Mouse (Mus musculus) macrophage (primary cell): ENCODE data around the gene Alox12e. TPM values are rescaled to one million over a fixed set of nuclear protein-coding genes. Genes with fewer than 3 reads are reported as not detected.

ENCODE experiments used
- H3K27ac ChIP-seq: fragments of 350-480 bp; formaldehyde crosslinking; 2 replicates; pipeline ENCODE4 v1.9.0; 2021
- H3K36me3 ChIP-seq: fragments of 350-480 bp; formaldehyde crosslinking; 2 replicates; pipeline ENCODE4 v1.9.0; 2021; ENCODE audit errors: inconsistent target
- H3K4me3 ChIP-seq: fragments of 350-480 bp; formaldehyde crosslinking; 2 replicates; pipeline ENCODE4 v1.9.0; 2021; ENCODE audit errors: inconsistent target
- H3K79me2 ChIP-seq: fragments of 350-480 bp; formaldehyde crosslinking; 2 replicates; pipeline ENCODE4 v1.9.0; 2021; ENCODE audit errors: inconsistent target
- WGBS: methylation state at CpG from one replicate; pipeline ENCODE4 v1.1.7; 2026; ENCODE audit warnings: inconsistent platforms; ENCODE audit not compliant: missing documents; 5-methylcytosine and 5-hydroxymethylcytosine counted together
- polyA plus RNA-seq: library from polyadenylated mRNA; stranded (reverse); fragments of 250-400 nt; gene quantifications from 3 replicates; pipeline ENCODE4 v1.2.4, GENCODE M21; 2018; ENCODE audit warnings: inconsistent platforms

Gene Alox12e
- polyA plus RNA-seq, 1 experiment from 2014 or later: not detected

DNA sequence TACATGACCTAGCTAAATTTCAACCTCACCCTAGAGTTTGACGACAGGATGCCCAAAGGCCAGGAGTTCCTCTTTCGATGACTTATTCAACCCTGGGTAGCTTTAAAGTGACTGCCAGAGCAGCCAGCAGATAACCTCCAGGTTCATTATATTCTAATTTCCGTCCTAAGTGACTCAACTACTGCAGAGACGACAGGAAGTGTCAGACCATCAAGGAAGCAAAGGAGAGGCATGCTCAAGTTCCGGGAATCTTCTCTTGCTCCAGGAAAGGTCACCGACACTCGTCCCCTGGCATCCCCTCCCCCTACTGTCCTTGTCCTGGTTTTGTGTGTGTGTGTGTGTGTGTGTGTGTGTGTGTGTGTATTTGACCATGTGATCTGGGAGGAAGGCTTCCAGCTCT is 16.3 kb downstream of the Alox12e start:
- Histone ChIP-seq H3K36me3 (no peaks in the 10 kb centered on the region), H3K27ac (no peak overlapping the region), H3K4me3 (no peak overlapping the region), H3K79me2 (no peaks in the 10 kb centered on the region)
- 2% methylated on average over 7 of the region's 7 CpGs for WGBS

DNA sequence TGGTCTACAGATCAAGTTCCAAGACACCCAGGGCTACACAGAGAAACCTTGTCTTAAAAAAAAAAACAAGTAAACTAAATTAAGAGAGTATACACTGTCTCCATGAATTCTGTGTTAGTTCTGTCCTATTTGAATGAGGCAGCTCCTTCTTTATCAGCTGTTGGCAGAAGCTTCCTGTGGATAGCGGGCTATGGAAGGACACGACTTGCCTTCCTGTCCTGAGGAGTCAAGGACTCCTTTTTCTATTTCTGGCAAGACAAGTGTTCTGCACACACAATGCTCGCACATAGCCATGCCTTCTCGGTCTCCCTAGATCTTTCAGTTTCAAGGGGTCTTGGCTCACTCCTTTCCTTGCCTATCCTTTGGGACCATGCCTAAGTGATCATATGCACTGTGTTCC is 20.1 kb downstream of the Alox12e start:
- WGBS: 63% methylated on average over 4 of the region's 4 CpGs
- no peak overlapping the region for H3K27ac ChIP-seq

DNA sequence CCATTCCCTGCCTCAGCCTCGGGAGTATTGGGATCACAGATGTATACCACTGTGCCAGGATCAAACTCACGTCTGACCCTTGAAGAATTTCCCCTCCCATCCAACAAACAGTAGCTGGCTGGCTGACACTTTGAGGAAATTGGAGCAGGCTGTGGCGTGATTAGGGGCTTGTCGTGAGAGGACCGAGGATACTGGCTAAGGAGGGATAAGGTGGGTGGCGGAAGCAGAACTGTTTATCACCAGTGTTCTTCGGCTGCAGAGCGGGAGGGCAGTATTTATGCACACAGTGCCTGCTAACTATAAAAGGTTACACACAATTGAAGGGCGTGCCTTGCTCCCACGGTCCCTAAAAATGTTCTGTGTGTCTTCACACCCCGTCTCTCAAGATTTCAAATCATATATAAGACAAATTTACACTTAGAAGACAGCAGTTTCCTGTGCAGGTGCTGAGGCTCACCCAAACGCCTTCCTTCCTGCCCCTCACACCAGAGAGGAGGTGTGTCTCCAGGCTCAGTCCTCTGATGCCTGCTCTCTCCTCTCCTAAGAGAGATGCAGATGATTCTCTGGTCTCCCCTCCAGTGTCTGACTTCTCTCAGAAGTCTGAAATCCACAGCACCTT is 24.5 kb downstream of the Alox12e start:
- Histone ChIP-seq H3K27ac (no peak overlapping the region), H3K36me3 (no peaks in the 10 kb centered on the region), H3K79me2 (no peaks in the 10 kb centered on the region), H3K4me3 (no peak overlapping the region)
- WGBS: 20% methylated on average over 12 of the region's 12 CpGs

More for the DNA sequence above, 20.1 kb downstream of the Alox12e start:
- no peaks in the 10 kb centered on the region for H3K79me2 ChIP-seq
- H3K4me3 ChIP-seq: no peak overlapping the region
- no peaks in the 10 kb centered on the region for H3K36me3 ChIP-seq

DNA sequence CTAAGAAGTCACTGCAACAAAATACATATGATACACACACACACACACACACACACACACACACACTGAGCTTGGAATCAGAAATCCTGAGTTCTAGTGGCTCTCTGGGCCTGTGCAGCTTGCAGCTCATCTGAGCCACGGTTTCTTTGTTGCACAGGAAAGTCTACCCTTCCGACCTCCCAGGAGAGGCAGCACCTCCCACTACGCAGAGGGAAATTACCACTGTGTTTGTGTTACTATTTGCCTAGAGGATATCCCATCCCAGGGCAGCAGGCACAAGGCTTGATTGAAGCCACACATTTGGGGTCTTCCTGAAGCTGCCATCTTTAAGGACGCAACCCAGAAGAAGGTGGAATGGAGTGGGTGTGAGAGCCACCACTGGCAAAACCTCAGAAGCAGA is 25.0 kb downstream of the Alox12e start:
- no peak overlapping the region for H3K4me3 ChIP-seq

DNA sequence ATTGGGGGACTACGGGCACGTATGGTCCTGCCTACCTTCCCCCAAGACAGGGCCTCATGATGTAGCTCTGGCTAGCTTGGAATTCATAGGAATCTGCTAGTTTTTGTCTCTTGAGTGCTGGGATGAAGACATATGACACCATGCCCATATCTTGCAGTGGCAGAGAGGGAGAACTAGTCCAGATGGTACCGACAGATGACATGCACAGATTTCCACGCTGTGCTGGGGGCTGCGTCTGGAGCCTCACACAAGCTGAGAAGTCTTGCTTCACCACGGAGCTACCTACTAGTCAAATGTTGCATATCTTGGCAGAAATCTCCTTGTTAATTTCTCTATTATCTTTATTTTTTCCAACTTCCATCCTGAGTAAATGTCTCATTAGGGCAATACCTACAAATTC is 28.5 kb downstream of the Alox12e start:
- H3K4me3 ChIP-seq: no peak overlapping the region
- 92% methylated on average over 5 of the region's 6 CpGs for WGBS

More for the DNA sequence above, 25.0 kb downstream of the Alox12e start:
- H3K36me3 ChIP-seq: no peaks in the 10 kb centered on the region
- WGBS: 65% methylated on average over 4 of the region's 4 CpGs
- H3K27ac ChIP-seq: no peak overlapping the region
- H3K79me2 ChIP-seq: no peaks in the 10 kb centered on the region

DNA sequence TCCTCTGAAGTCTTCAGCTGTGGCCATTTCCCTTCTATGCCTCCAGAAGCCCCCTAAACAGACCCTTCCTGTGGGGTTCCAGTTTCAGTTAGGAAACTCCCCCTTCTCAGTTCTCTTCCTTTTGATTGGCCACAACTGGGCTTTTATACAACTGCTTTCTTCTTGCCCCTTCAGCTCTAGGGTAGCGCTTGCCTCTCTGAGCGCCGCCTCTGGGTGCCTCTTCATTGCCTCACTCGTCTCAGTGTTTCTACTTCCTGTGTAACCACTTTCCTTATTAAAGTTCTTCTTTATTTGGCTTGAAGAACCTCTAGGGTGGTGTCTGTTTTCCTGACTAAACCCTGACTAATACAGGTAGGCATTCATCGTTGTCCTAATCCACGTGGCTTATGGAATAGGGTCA is 31.2 kb downstream of the Alox12e start:
- 41% methylated on average over 6 of the region's 6 CpGs for WGBS
- Histone ChIP-seq H3K27ac (no peak overlapping the region), H3K79me2 (no peaks in the 10 kb centered on the region)

More for the DNA sequence above, 28.5 kb downstream of the Alox12e start:
- no peak overlapping the region for H3K27ac ChIP-seq
- H3K36me3 ChIP-seq: no peaks in the 10 kb centered on the region
- H3K79me2 ChIP-seq: no peaks in the 10 kb centered on the region

DNA sequence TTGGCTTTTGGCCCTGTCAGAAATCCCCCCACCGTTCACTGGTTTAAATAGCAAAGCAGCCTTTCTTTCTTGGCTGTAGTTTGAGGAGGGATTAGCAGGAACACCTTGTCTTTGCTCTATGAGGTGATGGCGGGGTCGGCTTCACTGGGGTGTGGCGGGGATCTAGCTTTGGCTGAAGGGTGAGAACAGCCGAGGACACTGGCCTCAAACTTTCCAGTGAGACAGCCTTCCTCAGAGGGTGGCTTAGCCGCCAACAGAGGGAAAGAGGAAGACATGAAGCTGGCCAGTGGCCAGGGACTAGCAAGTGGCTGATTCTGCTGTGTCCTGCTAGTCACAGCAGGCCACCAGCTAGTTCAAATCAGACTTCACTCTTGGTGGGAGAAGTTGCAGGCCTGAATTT is 33.2 kb downstream of the Alox12e start:
- Histone ChIP-seq H3K79me2 (no peaks in the 10 kb centered on the region), H3K36me3 (no peaks in the 10 kb centered on the region), H3K27ac (no peak overlapping the region), H3K4me3 (no peak overlapping the region)
- 29% methylated on average over 6 of the region's 6 CpGs for WGBS

More for the DNA sequence above, 31.2 kb downstream of the Alox12e start:
- Histone ChIP-seq H3K4me3 (no peak overlapping the region), H3K36me3 (no peaks in the 10 kb centered on the region)

DNA sequence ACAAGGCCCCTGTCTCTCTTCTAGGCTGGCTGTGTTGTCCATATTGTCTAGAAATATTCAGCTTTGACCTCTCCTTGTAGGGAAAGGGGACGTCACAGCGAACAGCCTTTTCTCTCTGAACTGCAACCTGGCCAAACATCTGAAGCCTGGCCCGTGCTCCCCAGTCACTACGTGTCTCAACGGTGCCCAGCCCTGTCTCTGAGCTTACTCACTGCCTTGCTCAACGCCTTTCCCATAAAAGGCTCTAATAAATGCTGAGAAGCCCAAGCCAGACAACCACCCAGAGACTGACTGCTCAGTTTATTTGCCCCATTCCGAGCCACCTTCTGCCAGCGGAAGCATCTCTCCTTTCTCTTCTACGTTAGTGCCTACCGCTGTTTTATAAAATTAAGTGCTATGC is 34.3 kb downstream of the Alox12e start:
- Histone ChIP-seq H3K36me3 (no peaks in the 10 kb centered on the region), H3K27ac (no peak overlapping the region), H3K4me3 (no peak overlapping the region), H3K79me2 (no peaks in the 10 kb centered on the region)
- WGBS: 81% methylated on average over 9 of the region's 10 CpGs

DNA sequence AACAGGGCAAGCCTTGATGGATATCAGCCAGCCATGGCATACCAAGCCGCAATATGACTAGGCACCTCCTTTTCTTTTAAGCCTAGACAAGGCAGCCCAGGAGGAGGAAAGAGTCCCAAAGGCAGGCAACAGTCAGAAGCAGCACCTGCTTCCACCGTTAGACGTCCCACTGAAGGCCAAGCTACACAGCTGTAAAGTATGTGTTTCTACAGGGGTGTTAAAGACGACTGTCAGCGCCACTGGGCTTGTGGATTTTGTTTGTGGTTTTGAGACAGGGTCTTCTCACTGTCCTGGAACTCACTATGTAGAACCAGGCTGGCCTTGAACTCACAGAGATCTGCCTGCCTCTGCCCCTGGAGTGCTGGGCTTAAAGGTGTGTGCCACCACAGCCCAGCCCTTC is 36.7 kb downstream of the Alox12e start:
- Histone ChIP-seq H3K4me3 (no peak overlapping the region), H3K36me3 (no peaks in the 10 kb centered on the region), H3K27ac (no peak overlapping the region), H3K79me2 (no peaks in the 10 kb centered on the region)
- WGBS: 74% methylated on average over 5 of the region's 5 CpGs

DNA sequence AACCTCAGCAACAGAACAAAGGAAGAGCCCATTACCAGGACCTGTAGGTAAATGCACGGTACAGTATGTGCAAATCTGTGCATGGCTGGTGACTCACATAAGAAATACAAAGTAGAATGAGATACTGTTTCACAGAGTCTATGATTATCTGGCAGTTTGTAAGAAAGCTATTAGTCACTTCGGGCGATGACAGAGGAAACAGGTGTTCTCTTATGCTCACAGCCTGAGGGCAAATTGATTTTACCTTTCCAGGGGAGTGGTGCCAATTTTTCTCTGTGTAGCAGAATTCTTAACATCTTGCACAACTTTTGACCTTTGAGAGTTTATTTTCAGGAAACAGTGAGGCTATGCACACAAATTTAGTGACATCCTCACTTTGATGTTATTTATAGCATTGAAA is 37.7 kb downstream of the Alox12e start:
- 21% methylated on average over 3 of the region's 3 CpGs for WGBS
- H3K36me3 ChIP-seq: no peaks in the 10 kb centered on the region
- H3K79me2 ChIP-seq: no peaks in the 10 kb centered on the region
- no peak overlapping the region for H3K4me3 ChIP-seq
- H3K27ac ChIP-seq: no peak overlapping the region

DNA sequence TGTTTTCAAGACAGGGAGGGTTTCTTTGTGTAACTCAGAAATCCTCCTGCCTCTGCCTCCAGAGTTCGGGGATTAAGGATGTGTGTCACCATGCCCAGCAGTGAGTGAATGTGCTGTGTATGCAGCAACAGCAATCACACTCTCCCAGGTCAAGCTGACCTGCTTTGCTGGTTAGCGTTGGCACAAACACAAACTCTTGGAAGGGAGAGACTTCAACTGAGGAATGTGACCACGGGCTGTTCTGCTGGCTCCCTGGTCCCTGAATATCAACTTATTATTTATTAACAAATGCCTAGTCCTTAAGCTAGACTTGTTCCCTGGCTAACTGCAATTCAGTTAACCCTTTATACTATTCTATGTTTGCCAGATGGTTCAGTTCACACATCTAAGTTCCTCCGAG is 38.8 kb downstream of the Alox12e start:
- Histone ChIP-seq H3K4me3 (no peak overlapping the region), H3K79me2 (no peaks in the 10 kb centered on the region), H3K36me3 (no peaks in the 10 kb centered on the region), H3K27ac (no peak overlapping the region)
- WGBS: 87% methylated on average over 4 of the region's 4 CpGs

DNA sequence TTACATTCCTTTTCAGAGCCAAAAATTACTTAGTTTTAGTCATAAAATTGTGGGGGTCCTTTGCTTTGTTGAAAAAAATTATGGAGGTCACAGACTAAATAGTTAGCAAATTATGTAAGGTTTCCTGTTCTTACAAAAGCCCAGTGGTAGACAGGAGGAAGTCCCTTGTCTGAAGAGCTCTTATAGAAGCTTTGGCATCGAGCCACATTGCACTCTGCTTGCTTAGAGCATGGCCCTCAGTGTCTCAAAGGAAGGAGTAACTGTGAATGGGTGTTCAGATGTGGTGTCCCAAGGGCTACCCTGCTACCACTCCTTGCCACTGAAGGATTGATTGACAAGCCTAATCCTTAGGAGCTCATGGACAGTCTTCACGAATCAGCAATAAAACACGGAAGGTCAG is 42.0 kb downstream of the Alox12e start:
- Histone ChIP-seq H3K36me3 (no peaks in the 10 kb centered on the region), H3K27ac (no peak overlapping the region), H3K79me2 (no peaks in the 10 kb centered on the region), H3K4me3 (no peak overlapping the region)
- WGBS: 20% methylated on average over 3 of the region's 3 CpGs

DNA sequence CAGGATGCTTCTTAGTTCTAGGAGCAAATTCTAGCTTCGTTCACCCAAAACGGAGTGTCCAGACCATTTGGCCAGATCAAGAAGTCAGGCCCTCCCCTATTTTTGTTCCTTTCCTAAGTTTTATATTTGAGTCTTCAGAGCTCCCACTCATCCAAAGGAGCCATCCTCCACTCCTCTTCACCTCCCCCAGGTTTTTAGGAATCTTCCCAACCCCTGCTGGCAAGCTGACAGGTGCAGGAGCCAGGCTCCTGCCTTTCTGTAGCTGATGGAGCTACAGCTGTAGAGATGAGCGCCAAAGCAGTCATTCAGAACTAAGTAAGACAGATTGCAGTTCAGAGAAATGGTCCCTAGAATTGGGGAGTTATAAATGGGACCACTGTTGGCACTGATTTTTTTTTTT is 43.5 kb downstream of the Alox12e start:
- 98% methylated on average over 3 of the region's 3 CpGs for WGBS
- H3K36me3 ChIP-seq: no peaks in the 10 kb centered on the region
- H3K4me3 ChIP-seq: no peak overlapping the region
- no peaks in the 10 kb centered on the region for H3K79me2 ChIP-seq
- H3K27ac ChIP-seq: no peak overlapping the region

DNA sequence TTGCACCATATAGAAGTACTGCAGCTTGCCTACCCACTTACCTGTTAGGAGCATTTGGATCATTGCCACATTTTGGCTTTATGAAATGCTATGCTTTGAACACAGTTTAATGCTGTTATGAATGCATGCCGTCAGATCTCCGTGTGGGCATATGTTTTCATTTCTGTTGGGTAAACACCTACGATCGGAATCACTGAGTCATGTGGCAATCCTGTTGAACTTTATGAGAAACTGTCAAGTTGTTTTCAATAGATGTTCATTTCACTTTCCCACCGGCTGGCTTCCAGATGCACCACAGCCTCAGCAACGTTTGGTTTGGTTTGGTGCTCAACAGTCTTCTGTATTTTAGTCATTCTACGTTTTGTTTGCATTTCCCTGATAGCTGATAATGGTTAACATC is 50.8 kb downstream of the Alox12e start:
- Histone ChIP-seq H3K36me3 (no peaks in the 10 kb centered on the region), H3K27ac (no peak overlapping the region), H3K4me3 (no peak overlapping the region), H3K79me2 (no peaks in the 10 kb centered on the region)
- 92% methylated on average over 7 of the region's 7 CpGs for WGBS

DNA sequence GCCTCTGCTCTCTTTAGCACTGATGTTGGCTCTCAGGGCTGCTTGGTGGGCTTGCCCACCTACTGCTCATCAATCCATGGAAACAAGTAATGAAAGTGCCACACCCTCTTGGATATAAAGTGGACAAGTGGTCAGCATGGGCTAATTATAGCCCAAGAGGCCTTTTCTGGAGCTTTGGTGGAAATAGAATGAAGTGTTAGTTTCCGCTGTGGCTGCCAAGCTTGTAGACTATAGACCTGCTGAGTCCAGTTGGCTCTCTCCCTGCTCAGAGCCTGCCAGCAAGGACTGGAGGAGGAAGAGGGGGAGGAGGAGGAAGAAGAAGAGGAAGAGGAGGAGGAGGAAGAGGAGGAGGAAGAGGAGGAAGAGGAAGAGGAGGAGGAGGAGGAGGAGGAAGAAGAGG is 56.0 kb downstream of the Alox12e start:
- 100% methylated on average over 1 of the region's 1 CpGs for WGBS

DNA sequence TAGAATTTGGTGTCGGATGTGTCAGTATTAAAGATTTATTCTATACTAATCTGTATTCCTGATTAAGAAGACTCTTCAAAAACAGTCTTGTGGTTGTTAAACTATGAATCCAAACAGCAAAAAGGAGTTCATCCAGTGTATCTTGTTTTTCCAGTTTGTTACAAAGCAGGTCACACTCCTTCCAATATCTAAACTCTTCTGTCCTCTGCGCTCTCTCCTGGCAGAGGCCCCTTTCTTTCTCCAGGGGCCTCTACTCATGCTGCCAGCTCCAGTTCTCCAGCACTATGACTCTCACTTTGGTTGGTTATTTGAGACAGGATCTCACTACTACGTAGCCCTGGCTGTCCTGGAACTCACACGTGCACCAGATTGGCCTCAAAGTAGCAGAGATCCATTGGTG is 56.6 kb downstream of the Alox12e start:
- H3K79me2 ChIP-seq: no peaks in the 10 kb centered on the region
- 91% methylated on average over 4 of the region's 4 CpGs for WGBS
- H3K27ac ChIP-seq: no peak overlapping the region
- H3K36me3 ChIP-seq: no peaks in the 10 kb centered on the region
- no peak overlapping the region for H3K4me3 ChIP-seq

More for the DNA sequence above, 56.0 kb downstream of the Alox12e start:
- Histone ChIP-seq H3K79me2 (no peaks in the 10 kb centered on the region), H3K27ac (no peak overlapping the region), H3K4me3 (no peak overlapping the region), H3K36me3 (no peaks in the 10 kb centered on the region)
